19 mouse cellular contexts compared by ENCODE assay signal in the genomic region with DNA sequence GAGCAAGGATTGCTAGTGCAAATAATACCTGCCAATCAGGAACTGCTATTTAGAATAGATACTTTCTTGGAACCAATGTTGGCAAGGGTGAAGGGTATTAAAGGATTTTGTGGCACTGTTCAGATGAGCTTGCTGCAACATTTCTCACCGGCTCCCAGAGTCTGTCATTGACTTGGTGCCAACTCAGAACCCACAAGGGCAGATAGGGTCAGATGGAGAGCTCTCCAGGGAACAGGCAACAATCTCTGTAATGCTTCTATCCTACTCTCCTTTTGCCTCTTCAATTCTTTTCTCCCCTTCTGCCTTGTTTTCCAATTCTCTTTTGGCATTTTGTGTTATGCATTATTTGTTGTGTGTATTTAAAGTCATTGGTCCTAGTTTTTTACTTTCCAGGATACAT.
A peak's percentile ranks its signal among the peaks of the same experiment; 100 is the strongest.
DNase-seq lines count a peak whose midpoint lies in the region; ATAC-seq and TF ChIP-seq lines count a peak whose summit lies in the region.
"Had no signal": no experiment of that assay in that cellular context is flagged by ENCODE, and none has a peak within 500 bp of the region (broad histone marks: within the 10 kb centered on the region; RNA-seq: fewer than 3 reads in every experiment).

No protein-coding gene starts in this region.

- WGBS in intestine, embryonic 15.5 days: 33% methylated on average over 1 of the region's 1 CpGs
- WGBS in intestine, postnatal 0 days: 30% methylated on average over 1 of the region's 1 CpGs
- WGBS in intestine, embryonic 16.5 days: 61% methylated on average over 1 of the region's 1 CpGs

- no peak for DNase-seq in kidney, adult 18-20 months
- DNase-seq: adrenal gland, adult 2 months; adrenal gland, adult 8-10 months; adrenal gland, postnatal 10 days; adrenal gland, postnatal 14 days; adrenal gland, postnatal 25 days; adrenal gland, postnatal 36 days; B cell, adult 2 months; cerebellum, adult 11 months; cerebellum, adult 11-12 months; cerebellum, adult 18-20 months had no signal

- H3K36me3 ChIP-seq in intestine, embryonic 15.5 days: no peaks in the 10 kb centered on the region
- H3K36me3 ChIP-seq in intestine, postnatal 0 days (ENCODE audit: control insufficient read depth, insufficient read depth): no peaks in the 10 kb centered on the region
- H3K36me3 ChIP-seq in intestine, embryonic 16.5 days (ENCODE audit: control insufficient read depth, insufficient read depth, low read length): no peaks in the 10 kb centered on the region
- H3K36me3 ChIP-seq: G1E had no signal

- no peaks in the 10 kb centered on the region for H3K9me3 ChIP-seq in intestine, embryonic 15.5 days
- no peaks in the 10 kb centered on the region for H3K9me3 ChIP-seq in intestine, postnatal 0 days (ENCODE audit: control insufficient read depth)
- no peaks in the 10 kb centered on the region for H3K9me3 ChIP-seq in intestine, embryonic 16.5 days (ENCODE audit: control insufficient read depth, low read length)
- H3K9me3 ChIP-seq: G1E had no signal

- H3K27ac ChIP-seq in intestine, embryonic 15.5 days: no peak overlapping the region
- no peak overlapping the region for H3K27ac ChIP-seq in intestine, postnatal 0 days (ENCODE audit: low read depth, low read length)
- no peak overlapping the region for H3K27ac ChIP-seq in intestine, embryonic 16.5 days (ENCODE audit: low read length)

- no peak overlapping the region for H3K4me2 ChIP-seq in intestine, embryonic 15.5 days (replicated peaks)
- no peak overlapping the region for H3K4me2 ChIP-seq in intestine, postnatal 0 days (replicated peaks; ENCODE audit: low read depth)
- H3K4me2 ChIP-seq in intestine, embryonic 16.5 days (ENCODE audit: low read depth, low read length): no peak overlapping the region

- ATAC-seq in intestine, embryonic 15.5 days: peak; percentile 71; the same call in 1 of the 2 replicates
- ATAC-seq in intestine, postnatal 0 days: no peak
- peak; percentile 61; the same call in 1 of the 2 replicates for ATAC-seq in intestine, embryonic 16.5 days
- ATAC-seq: activated CD4-positive, CD25-positive, alpha-beta regulatory T cell, adult 4 months; CD4-positive, CD25-positive, alpha-beta regulatory T cell, adult 4 months; Patski had no signal

- H3K4me1 ChIP-seq in intestine, embryonic 15.5 days (replicated peaks): no peaks in the 10 kb centered on the region
- no peaks in the 10 kb centered on the region for H3K4me1 ChIP-seq in intestine, postnatal 0 days (replicated peaks; ENCODE audit: control insufficient read depth, insufficient read depth, low read length)
- H3K4me1 ChIP-seq in intestine, embryonic 16.5 days (ENCODE audit: control insufficient read depth, insufficient read depth, low read length): no peaks in the 10 kb centered on the region

- H3K4me3 ChIP-seq in intestine, embryonic 15.5 days (replicated peaks): no peak overlapping the region
- no peak overlapping the region for H3K4me3 ChIP-seq in intestine, postnatal 0 days (ENCODE audit: low read depth, low read length)
- H3K4me3 ChIP-seq in intestine, embryonic 16.5 days (ENCODE audit: low read length): no peak overlapping the region

- no peak overlapping the region for H3K9ac ChIP-seq in intestine, embryonic 15.5 days
- H3K9ac ChIP-seq in intestine, postnatal 0 days (ENCODE audit: low read depth, low read length): no peak overlapping the region
- no peak overlapping the region for H3K9ac ChIP-seq in intestine, embryonic 16.5 days (ENCODE audit: low read depth, low read length)

- no peaks in the 10 kb centered on the region for H3K27me3 ChIP-seq in intestine, embryonic 15.5 days (replicated peaks)
- no peaks in the 10 kb centered on the region for H3K27me3 ChIP-seq in intestine, postnatal 0 days (replicated peaks; ENCODE audit: control insufficient read depth, insufficient read depth, low read length)
- H3K27me3 ChIP-seq in intestine, embryonic 16.5 days (replicated peaks; ENCODE audit: control insufficient read depth, insufficient read depth, low read length): no peaks in the 10 kb centered on the region
- H3K27me3 ChIP-seq: CH12.LX, Patski had no signal

- TF ChIP-seq CTCF in intestine, postnatal 0 days (IDR thresholded peaks at IDR 0.05; ENCODE audit: low read depth): no peak
